Comparison of ENCODE assay signal across 27 mouse cellular contexts in the genomic region with DNA sequence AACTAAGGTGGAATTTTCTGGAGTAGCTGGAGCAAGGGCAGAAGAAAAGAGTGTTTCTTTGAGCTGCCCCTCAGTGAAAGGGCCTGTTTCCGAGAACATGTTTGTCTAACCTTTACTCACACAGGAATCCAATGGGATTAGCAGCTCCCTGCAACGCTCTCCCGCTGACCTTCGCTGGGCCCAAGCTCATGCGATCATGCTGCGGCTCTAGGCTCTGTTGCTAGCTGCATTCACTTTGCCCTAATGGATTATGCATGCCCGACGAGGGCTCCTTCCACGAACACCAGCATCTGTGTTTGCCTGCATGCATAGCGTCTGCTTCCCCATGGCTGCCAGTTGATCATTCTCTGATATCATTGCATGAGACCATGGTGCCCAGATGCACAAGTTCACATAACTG.
DNase-seq lines count a peak whose midpoint lies in the region; ATAC-seq lines count a peak whose summit lies in the region.
"Had no signal": no experiment of that assay in that cellular context is flagged by ENCODE, and none has a peak within 500 bp of the region (broad histone marks: within the 10 kb centered on the region; RNA-seq: fewer than 3 reads in every experiment).

No protein-coding gene starts in this region.

- 31% methylated on average over 10 of the region's 10 CpGs for WGBS in forebrain, embryonic 14.5 days
- 29% methylated on average over 10 of the region's 10 CpGs for WGBS in forebrain, embryonic 13.5 days
- 7% methylated on average over 10 of the region's 10 CpGs for WGBS in midbrain, embryonic 12.5 days
- 7% methylated on average over 10 of the region's 10 CpGs for WGBS in midbrain, embryonic 16.5 days
- WGBS in embryonic facial prominence, embryonic 11.5 days, result 12% methylated on average over 10 of the region's 10 CpGs
- WGBS in midbrain, embryonic 14.5 days, result 6% methylated on average over 10 of the region's 10 CpGs

- intact Hi-C loops in gastrocnemius, postnatal 14 days (cut with DNase I; ENCODE audit: low total_unique reads), result no loop called here

- no peaks in the 10 kb centered on the region for H3K27me3 ChIP-seq in forebrain, embryonic 14.5 days (replicated peaks; ENCODE audit: control insufficient read depth, insufficient read depth, low read length)
- no peaks in the 10 kb centered on the region for H3K27me3 ChIP-seq in forebrain, embryonic 13.5 days
- H3K27me3 ChIP-seq in midbrain, embryonic 12.5 days, result peaks cover 87% of the 10 kb centered on the region
- peaks cover 9% of the 10 kb centered on the region for H3K27me3 ChIP-seq in midbrain, embryonic 16.5 days (ENCODE audit: control insufficient read depth, insufficient read depth, low read depth, low read length)
- no peaks in the 10 kb centered on the region for H3K27me3 ChIP-seq in embryonic facial prominence, embryonic 11.5 days (ENCODE audit: control insufficient read depth, insufficient read depth, low read length)
- peaks cover 13% of the 10 kb centered on the region; the same call in 1 of the 2 replicates for H3K27me3 ChIP-seq in midbrain, embryonic 14.5 days (ENCODE audit: control insufficient read depth, insufficient read depth, low read length)
- H3K27me3 ChIP-seq: embryonic facial prominence, embryonic 15.5 days; forebrain, embryonic 15.5 days; intestine, embryonic 15.5 days; megakaryocyte, embryonic 14.5 days; Patski had no signal

- H3K27ac ChIP-seq in forebrain, embryonic 14.5 days (ENCODE audit: low read depth, low read length), result no peak overlapping the region
- H3K27ac ChIP-seq in forebrain, embryonic 13.5 days, result no peak overlapping the region
- no peak overlapping the region; the same call in 1 of the 2 replicates for H3K27ac ChIP-seq in midbrain, embryonic 12.5 days (replicated peaks)
- H3K27ac ChIP-seq in midbrain, embryonic 16.5 days (ENCODE audit: low read length), result no peak overlapping the region
- H3K27ac ChIP-seq in embryonic facial prominence, embryonic 11.5 days (replicated peaks; ENCODE audit: low read depth, low read length), result no peak overlapping the region
- no peak overlapping the region for H3K27ac ChIP-seq in midbrain, embryonic 14.5 days (replicated peaks; ENCODE audit: low read depth, low read length)
- H3K27ac ChIP-seq: embryonic facial prominence, embryonic 15.5 days; forebrain, embryonic 15.5 days; gastrocnemius, adult 2 months; hindbrain, postnatal 0 days; intestine, embryonic 15.5 days; kidney, postnatal 0 days had no signal

- no peaks in the 10 kb centered on the region for H3K4me1 ChIP-seq in forebrain, embryonic 14.5 days (ENCODE audit: control insufficient read depth, insufficient read depth, low read length)
- no peaks in the 10 kb centered on the region for H3K4me1 ChIP-seq in forebrain, embryonic 13.5 days
- H3K4me1 ChIP-seq in midbrain, embryonic 12.5 days, result peaks cover 15% of the 10 kb centered on the region; the same call in 1 of the 2 replicates
- H3K4me1 ChIP-seq in midbrain, embryonic 16.5 days (ENCODE audit: control insufficient read depth, insufficient read depth, low read length), result peaks cover 3% of the 10 kb centered on the region; the same call in 1 of the 2 replicates
- H3K4me1 ChIP-seq in embryonic facial prominence, embryonic 11.5 days (ENCODE audit: control insufficient read depth, insufficient read depth, low read length), result peaks cover 6% of the 10 kb centered on the region
- peaks cover 9% of the 10 kb centered on the region for H3K4me1 ChIP-seq in midbrain, embryonic 14.5 days (ENCODE audit: control insufficient read depth, insufficient read depth, low read length)
- H3K4me1 ChIP-seq: forebrain, embryonic 15.5 days; intestine, embryonic 15.5 days; megakaryocyte, embryonic 14.5 days had no signal

- H3K9me3 ChIP-seq in forebrain, embryonic 14.5 days (replicated peaks; ENCODE audit: control insufficient read depth, low read length), result no peaks in the 10 kb centered on the region
- H3K9me3 ChIP-seq in forebrain, embryonic 13.5 days (replicated peaks), result 0 out of 2 replicates have a peak, but pooled peaks cover 4% of the 10 kb centered on the region
- peaks cover 8% of the 10 kb centered on the region for H3K9me3 ChIP-seq in midbrain, embryonic 12.5 days
- H3K9me3 ChIP-seq in midbrain, embryonic 16.5 days (replicated peaks; ENCODE audit: control insufficient read depth, low read length, poor library complexity, severe bottlenecking), result no peaks in the 10 kb centered on the region
- no peaks in the 10 kb centered on the region for H3K9me3 ChIP-seq in embryonic facial prominence, embryonic 11.5 days (replicated peaks; ENCODE audit: control insufficient read depth, low read length)
- H3K9me3 ChIP-seq in midbrain, embryonic 14.5 days (ENCODE audit: control insufficient read depth, low read length), result no peaks in the 10 kb centered on the region
- H3K9me3 ChIP-seq: embryonic facial prominence, embryonic 15.5 days; forebrain, embryonic 15.5 days; intestine, embryonic 15.5 days had no signal

- DNase-seq in forebrain, embryonic 14.5 days (ENCODE audit: low spot score), result peak; percentile 11
- peak; percentile 62 for DNase-seq in embryonic facial prominence, embryonic 11.5 days (ENCODE audit: low spot score)
- DNase-seq in midbrain, embryonic 14.5 days, result peak; percentile 71
- DNase-seq in gastrocnemius, postnatal 14 days, result no peak
- no peak for DNase-seq in kidney, adult 9 months
- DNase-seq: adrenal gland, postnatal 10 days; cerebellum, adult 11-12 months; cerebellum, postnatal 10 days; gastrocnemius, adult 2 months; heart, postnatal 14 days; kidney, adult 2 months; layer of hippocampus, adult 9-11 months; liver, postnatal 0 days; lung, postnatal 36 days; thymus, adult 2 months; thymus, postnatal 36 days had no signal

- H3K36me3 ChIP-seq in forebrain, embryonic 14.5 days (ENCODE audit: control insufficient read depth, insufficient read depth, low read length), result no peaks in the 10 kb centered on the region
- no peaks in the 10 kb centered on the region for H3K36me3 ChIP-seq in forebrain, embryonic 13.5 days (ENCODE audit: poor library complexity, severe bottlenecking)
- no peaks in the 10 kb centered on the region for H3K36me3 ChIP-seq in midbrain, embryonic 12.5 days
- H3K36me3 ChIP-seq in midbrain, embryonic 16.5 days (ENCODE audit: control insufficient read depth, insufficient read depth, low read length), result no peaks in the 10 kb centered on the region
- no peaks in the 10 kb centered on the region for H3K36me3 ChIP-seq in embryonic facial prominence, embryonic 11.5 days (replicated peaks; ENCODE audit: control insufficient read depth, insufficient read depth, low read depth, low read length)
- H3K36me3 ChIP-seq in midbrain, embryonic 14.5 days (ENCODE audit: control insufficient read depth, insufficient read depth, low read length), result no peaks in the 10 kb centered on the region
- H3K36me3 ChIP-seq: embryonic facial prominence, embryonic 15.5 days; forebrain, embryonic 15.5 days; intestine, embryonic 15.5 days had no signal

- no peak overlapping the region for H3K4me2 ChIP-seq in forebrain, embryonic 14.5 days (ENCODE audit: low read length)
- no peak overlapping the region for H3K4me2 ChIP-seq in forebrain, embryonic 13.5 days
- H3K4me2 ChIP-seq in midbrain, embryonic 12.5 days (replicated peaks), result no peak overlapping the region
- no peak overlapping the region for H3K4me2 ChIP-seq in midbrain, embryonic 16.5 days (ENCODE audit: low read length)
- no peak overlapping the region for H3K4me2 ChIP-seq in embryonic facial prominence, embryonic 11.5 days (ENCODE audit: low read depth, low read length)
- H3K4me2 ChIP-seq in midbrain, embryonic 14.5 days (ENCODE audit: low read length), result no peak overlapping the region
- H3K4me2 ChIP-seq: embryonic facial prominence, embryonic 15.5 days; forebrain, embryonic 15.5 days; intestine, embryonic 15.5 days; liver, embryonic 11.5 days had no signal

- no peak overlapping the region for H3K4me3 ChIP-seq in forebrain, embryonic 14.5 days (ENCODE audit: low read depth, low read length)
- H3K4me3 ChIP-seq in forebrain, embryonic 13.5 days, result no peak overlapping the region
- H3K4me3 ChIP-seq in midbrain, embryonic 12.5 days, result no peak overlapping the region
- H3K4me3 ChIP-seq in midbrain, embryonic 16.5 days (ENCODE audit: low read depth, low read length), result no peak overlapping the region
- no peak overlapping the region for H3K4me3 ChIP-seq in embryonic facial prominence, embryonic 11.5 days (ENCODE audit: low read depth, low read length)
- H3K4me3 ChIP-seq in midbrain, embryonic 14.5 days (replicated peaks; ENCODE audit: low read depth, low read length), result no peak overlapping the region
- H3K4me3 ChIP-seq: embryonic facial prominence, embryonic 15.5 days; forebrain, embryonic 15.5 days; gastrocnemius, adult 2 months; intestine, embryonic 15.5 days; megakaryocyte, embryonic 14.5 days had no signal

- no peak for ATAC-seq in forebrain, embryonic 14.5 days
- no peak for ATAC-seq in forebrain, embryonic 13.5 days
- peak; percentile 46; the same call in 1 of the 2 replicates for ATAC-seq in midbrain, embryonic 12.5 days (ENCODE audit: low FRiP score, low read depth)
- no peak for ATAC-seq in midbrain, embryonic 16.5 days
- ATAC-seq in embryonic facial prominence, embryonic 11.5 days (replicated peaks; ENCODE audit: insufficient number of reproducible peaks, low FRiP score, low TSS enrichment, low read depth), result no peak
- no peak for ATAC-seq in midbrain, embryonic 14.5 days (ENCODE audit: low FRiP score, low TSS enrichment)
- ATAC-seq: forebrain, embryonic 15.5 days; hindbrain, postnatal 0 days; intestine, embryonic 15.5 days; liver, postnatal 0 days; Patski had no signal

- H3K9ac ChIP-seq in forebrain, embryonic 14.5 days (ENCODE audit: low read length), result no peak overlapping the region
- H3K9ac ChIP-seq in forebrain, embryonic 13.5 days, result no peak overlapping the region
- H3K9ac ChIP-seq in midbrain, embryonic 12.5 days (replicated peaks), result no peak overlapping the region
- H3K9ac ChIP-seq in midbrain, embryonic 16.5 days (ENCODE audit: low read depth, low read length), result no peak overlapping the region
- no peak overlapping the region for H3K9ac ChIP-seq in embryonic facial prominence, embryonic 11.5 days (replicated peaks; ENCODE audit: low read length)
- H3K9ac ChIP-seq in midbrain, embryonic 14.5 days (replicated peaks; ENCODE audit: low read length), result no peak overlapping the region
- H3K9ac ChIP-seq: embryonic facial prominence, embryonic 15.5 days; forebrain, embryonic 15.5 days; intestine, embryonic 15.5 days; liver, postnatal 0 days had no signal

Comparison
In these comparisons a context has a peak if more than half of its experiments do, and no peak if none do; other contexts are left out.
1. DNase-seq: peak in forebrain, embryonic 14.5 days (single experiment), embryonic facial prominence, embryonic 11.5 days (single experiment) and midbrain, embryonic 14.5 days (single experiment); none in gastrocnemius, postnatal 14 days (single experiment) and kidney, adult 9 months (single experiment).